In genomic region chr11:74838441-74838840, GRCm38 (mm10) we compare ENCODE assay signal across 8 mouse cellular contexts. TPM values are rescaled to one million over a fixed set of nuclear protein-coding genes. Genes with fewer than 3 reads are reported as not detected.
A peak's percentile ranks its signal among the peaks of the same experiment; 100 is the strongest.
DNase-seq lines count a peak whose midpoint lies in the region; ATAC-seq and TF ChIP-seq lines count a peak whose summit lies in the region.

No protein-coding gene starts in this region.

- peak overlapping the region; percentile 72 to 78 for H3K4me3 ChIP-seq in ES-E14 (ENCODE audit: insufficient read depth in 1 of 2, low read depth in 1 of 2, low read length in 2 of 2, poor library complexity in 1 of 2, severe bottlenecking in 1 of 2)
- peak overlapping the region; percentile 53 for H3K4me3 ChIP-seq in forebrain, embryonic 14.5 days (ENCODE audit: low read depth, low read length)

- H3K27ac ChIP-seq in ES-E14 (ENCODE audit: insufficient read depth, low read depth, low read length, poor library complexity, severe bottlenecking) = peak overlapping the region; percentile 86
- H3K27ac ChIP-seq in forebrain, embryonic 14.5 days (ENCODE audit: low read depth, low read length) = peak overlapping the region; percentile 87

- peak overlapping the region; percentile 87 for H3K4me2 ChIP-seq in forebrain, embryonic 14.5 days (ENCODE audit: low read length)

- H3K36me3 ChIP-seq in ES-E14 (ENCODE audit: control insufficient read depth, insufficient read depth, low read length, poor library complexity, severe bottlenecking) = peaks cover 19% of the 10 kb centered on the region; the same call in 1 of the 2 replicates
- H3K36me3 ChIP-seq in forebrain, embryonic 14.5 days (ENCODE audit: control insufficient read depth, insufficient read depth, low read length) = peaks cover 25% of the 10 kb centered on the region

- peak; percentile 79 for ATAC-seq in forebrain, embryonic 14.5 days
- peak; percentile 63 for ATAC-seq in neutrophil, adult 5-6 weeks (ENCODE audit: extremely low read depth, insufficient number of reproducible peaks, low FRiP score, poor library complexity, severe bottlenecking)

- peaks cover 14 to 59% of the 10 kb centered on the region in 2 experiments; a peak in 3 of 4 replicates for H3K4me1 ChIP-seq in ES-E14 (ENCODE audit: control insufficient read depth in 2 of 2, insufficient read depth in 2 of 2, low read length in 2 of 2, poor library complexity in 1 of 2)
- H3K4me1 ChIP-seq in forebrain, embryonic 14.5 days (ENCODE audit: control insufficient read depth, insufficient read depth, low read length) = peaks cover 10% of the 10 kb centered on the region

- in situ Hi-C loops in ES-E14 (cut with MboI; ENCODE audit: low sequenced_read_pairs in 2 of 2, unreplicated experiment in 2 of 2) = no loop called here

- H3K9me3 ChIP-seq in ES-E14 (ENCODE audit: control insufficient read depth, insufficient read depth, low read depth, low read length) = no peaks in the 10 kb centered on the region
- H3K9me3 ChIP-seq in forebrain, embryonic 14.5 days (replicated peaks; ENCODE audit: control insufficient read depth, low read length) = no peaks in the 10 kb centered on the region

- intact Hi-C loops in heart, postnatal 14 days (cut with DNase I) = no loop called here

- under 1% methylated on average over 35 of the region's 35 CpGs for WGBS in forebrain, embryonic 14.5 days

- no peaks in the 10 kb centered on the region for H3K27me3 ChIP-seq in forebrain, embryonic 14.5 days (replicated peaks; ENCODE audit: control insufficient read depth, insufficient read depth, low read length)

- DNase-seq in ES-E14 (ENCODE audit: low read depth, low spot score) = peak; percentile 89
- peak; percentile 93 for DNase-seq in cerebellum, adult 11 months
- peak; percentile 91 for DNase-seq in forebrain, embryonic 14.5 days (ENCODE audit: low spot score)
- DNase-seq in heart, postnatal 14 days = peak; percentile 96
- DNase-seq in layer of hippocampus, adult 18-20 months (ENCODE audit: low spot score in 2 of 2) = peak; percentile 87 to 90
- peak; percentile 95 to 97 for DNase-seq in lung, adult 18-20 months
- peak; percentile 91 to 94 for DNase-seq in thymus, adult 18-20 months

- H3K9ac ChIP-seq in ES-E14 (ENCODE audit: insufficient read depth, low read depth, low read length, poor library complexity, severe bottlenecking) = peak overlapping the region; percentile 77
- H3K9ac ChIP-seq in forebrain, embryonic 14.5 days (ENCODE audit: low read length) = peak overlapping the region; percentile 68

TF ChIP-seq in ES-E14, 5 proteins besides CTCF, POLR2A, EP300 and RAD21:
- TF ChIP-seq ZC3H11A (IDR thresholded peaks at IDR 0.05; ENCODE audit: borderline replicate concordance, low read depth, low read length) = no peak
- 0 out of 2 replicates have a peak, but pooled peaks have one; percentile 11 for TF ChIP-seq MAFK (IDR thresholded peaks at IDR 0.05; ENCODE audit: insufficient read depth, low read depth, low read length)

RNA-seq across cellular contexts. Expression of gene Mnt, which starts 7.7 kb away (rescaled TPM):
- 10.2 and 10.3 TPM in 2 replicates for total RNA-seq in ES-E14 (2012; rRNA removed)
- polyA plus RNA-seq in forebrain, embryonic 14.5 days (2014; fragmentation: Nextera tagmentation; extraction: Ambion mirVana) = 6.8 and 7.6 TPM in 2 replicates
- total RNA-seq in heart, postnatal 14 days (2021) = 10 to 100 TPM; 10.5 to 11.6 TPM
- total RNA-seq in layer of hippocampus, adult 18-20 months (2021) = 10 to 100 TPM; 33.5 to 36.5 TPM
- 19.8 and 32.4 TPM in 2 replicates for total RNA-seq in neutrophil, adult 5-6 weeks (2017)

RNA-seq across cellular contexts. Expression of gene Sgsm2, which starts 58.4 kb away (rescaled TPM):
- 10.4 and 16.5 TPM in 2 replicates for total RNA-seq in ES-E14 (2012; rRNA removed)
- polyA plus RNA-seq in forebrain, embryonic 14.5 days (2014; fragmentation: Nextera tagmentation; extraction: Ambion mirVana) = 8.3 and 10.6 TPM in 2 replicates
- 1 to 10 TPM; 7.0 to 7.3 TPM for total RNA-seq in heart, postnatal 14 days (2021)
- 10 to 100 TPM; 93.3 to 97.4 TPM for total RNA-seq in layer of hippocampus, adult 18-20 months (2021)
- 2.9 and 3.4 TPM in 2 replicates for total RNA-seq in neutrophil, adult 5-6 weeks (2017)

RNA-seq across cellular contexts. Expression of gene Tsr1, which starts 59.4 kb away (rescaled TPM):
- 110 and 125 TPM in 2 replicates for total RNA-seq in ES-E14 (2012; rRNA removed)
- 33.2 and 38.2 TPM in 2 replicates for polyA plus RNA-seq in forebrain, embryonic 14.5 days (2014; fragmentation: Nextera tagmentation; extraction: Ambion mirVana)
- total RNA-seq in heart, postnatal 14 days (2021) = 10 to 100 TPM; 13.5 to 14.2 TPM
- 10 to 100 TPM; 30.3 to 33.4 TPM for total RNA-seq in layer of hippocampus, adult 18-20 months (2021)
- total RNA-seq in neutrophil, adult 5-6 weeks (2017) = 33.3 and 38.4 TPM in 2 replicates

Comparison
In these comparisons a context has a peak if more than half of its experiments do, and no peak if none do; other contexts are left out.
1. Peak in every context shown above with its lines: DNase-seq, ATAC-seq, H3K4me3 ChIP-seq and H3K27ac ChIP-seq.